Mouse (Mus musculus) limb, embryonic 14.5 days (tissue): Measurements from ENCODE around the gene Atad3a. TPM values are rescaled to one million over a fixed set of nuclear protein-coding genes. Genes with fewer than 3 reads are reported as not detected.
"Not testable (repeated sequence)": the region's sequence is repeated elsewhere in the genome, so short reads cannot be mapped to it uniquely, and the experiment has no call there.

Experiments
- ATAC-seq: fragments of 200-750 bp; cut with Nextera tagmentation; 2 replicates; pipeline ENCODE4 v1.8.0; 2017; ENCODE audit warnings: low read depth, moderate number of reproducible peaks, moderate TSS enrichment; ENCODE audit not compliant: low FRiP score
- DNase-seq: peaks from one replicate; pipeline ENCODE4 v3.0.0-alpha.2; 2015; ENCODE audit warnings: low spot score
- H3K27ac ChIP-seq: fragments of 300-500 bp; sonication (generic); replicated peaks from 2 replicates; pipeline ENCODE4 v1.5.1; 2014; ENCODE audit warnings: low read depth, mild to moderate bottlenecking, low read length, moderate library complexity, mixed read lengths
- H3K27me3 ChIP-seq: fragments of 300-500 bp; sonication (generic); 2 replicates; pipeline ENCODE4 v1.6.1; 2014; ENCODE audit warnings: low read length, mixed read lengths; ENCODE audit not compliant: control insufficient read depth, insufficient read depth
- H3K36me3 ChIP-seq: fragments of 300-500 bp; sonication (generic); 2 replicates; pipeline ENCODE4 v1.6.1; 2014; ENCODE audit warnings: mild to moderate bottlenecking, low read length, moderate library complexity, mixed read lengths; ENCODE audit not compliant: control insufficient read depth, insufficient read depth
- H3K4me1 ChIP-seq: fragments of 300-500 bp; sonication (generic); 2 replicates; pipeline ENCODE4 v1.6.1; 2014; ENCODE audit warnings: antibody characterized with exemption, low read length, mixed read lengths; ENCODE audit not compliant: control insufficient read depth, insufficient read depth
- H3K4me2 ChIP-seq: fragments of 300-500 bp; sonication (generic); replicated peaks from 2 replicates; pipeline ENCODE4 v1.6.1; 2014; ENCODE audit warnings: low read depth, mild to moderate bottlenecking, low read length, moderate library complexity; ENCODE audit not compliant: severe bottlenecking
- H3K4me3 ChIP-seq: fragments of 300-500 bp; sonication (generic); replicated peaks from 2 replicates; pipeline ENCODE4 v1.5.1; 2014; ENCODE audit warnings: low read length
- H3K9ac ChIP-seq: fragments of 300-500 bp; sonication (generic); 2 replicates; pipeline ENCODE4 v1.6.1; 2014; ENCODE audit warnings: mild to moderate bottlenecking, low read depth, low read length, moderate library complexity; ENCODE audit not compliant: severe bottlenecking
- H3K9me3 ChIP-seq: fragments of 300-500 bp; sonication (generic); 2 replicates; pipeline ENCODE4 v1.6.1; 2016; ENCODE audit warnings: low read length; ENCODE audit not compliant: control insufficient read depth
- POLR2A ChIP-seq: fragments of 200-500 bp; IDR thresholded peaks from 2 replicates; pipeline ENCODE4 v1.8.0; 2012; ENCODE audit warnings: inconsistent platforms, mild to moderate bottlenecking, moderate library complexity, borderline replicate concordance; ENCODE audit not compliant: insufficient read depth, insufficient read length; ENCODE audit errors: extremely low read depth
- WGBS: fragments of 180-500 bp; shearing (Covaris S2); extraction: QIAGEN DNeasy Blood & Tissue Kit; methylation state at CpG from one replicate; pipeline ENCODE4 v1.1.7; 2014; 5-methylcytosine and 5-hydroxymethylcytosine counted together
- polyA plus RNA-seq, 2 experiments: library from polyadenylated mRNA; depleted of rRNA in 1 of 2; stranded (reverse) in 1 of 2; unstranded in 1 of 2; fragments of >200 nt; fragmentation: Nextera tagmentation in 1 of 2; extraction: Ambion mirVana in 1 of 2; gene quantifications; 2 replicates each; pipeline versions ENCODE4 v1.2.1 to v1.2.3; 2012 to 2014

The Atad3a gene
- polyA plus RNA-seq, 2 experiments: 84.8 to 117 TPM

GRCm38 (mm10) chr4:155793730-155794129 is 32.8 kb upstream of the Atad3a start:
- Histone ChIP-seq H3K4me3 (no peak overlapping the region), H3K9ac (no peak overlapping the region), H3K27me3 (no peaks in the 10 kb centered on the region), H3K4me1 (no peaks in the 10 kb centered on the region), H3K27ac (no peak overlapping the region), H3K4me2 (no peak overlapping the region), H3K36me3 (no peaks in the 10 kb centered on the region), H3K9me3 (no peaks in the 10 kb centered on the region)
- ATAC-seq: no peak
- DNase-seq: no peak
- TF ChIP-seq POLR2A: no peak
- 63% methylated on average over 2 of the region's 2 CpGs for WGBS

- TF ChIP-seq POLR2A: no peak
- Histone ChIP-seq H3K27me3 (no peaks in the 10 kb centered on the region), H3K36me3 (no peaks in the 10 kb centered on the region), H3K9ac (no peak overlapping the region), H3K4me1 (no peaks in the 10 kb centered on the region), H3K4me3 (no peak overlapping the region), H3K27ac (no peak overlapping the region), H3K4me2 (no peak overlapping the region), H3K9me3 (no peaks in the 10 kb centered on the region)
- ATAC-seq (no peak), DNase-seq (no peak)
- WGBS: 73% methylated on average over 24 of the region's 24 CpGs
Observed at GRCm38 (mm10) chr4:155791240-155791933, 30.5 kb upstream of the Atad3a start.

GRCm38 (mm10) chr4:155790650-155791161 is 29.8 kb upstream of the Atad3a start:
- Histone ChIP-seq H3K36me3 (no peaks in the 10 kb centered on the region), H3K27ac (no peak overlapping the region), H3K4me3 (no peak overlapping the region), H3K4me2 (no peak overlapping the region), H3K9me3 (no peaks in the 10 kb centered on the region), H3K9ac (no peak overlapping the region), H3K4me1 (no peaks in the 10 kb centered on the region), H3K27me3 (no peaks in the 10 kb centered on the region)
- no peak for TF ChIP-seq POLR2A
- ATAC-seq: no peak
- no peak for DNase-seq
- 60% methylated on average over 3 of the region's 3 CpGs for WGBS

- H3K4me1 ChIP-seq: no peaks in the 10 kb centered on the region
- no peaks in the 10 kb centered on the region for H3K9me3 ChIP-seq
- no peak for DNase-seq
- no peak within 1 kb of the TSS for H3K9ac ChIP-seq
- no peaks in the 10 kb centered on the region for H3K36me3 ChIP-seq
- WGBS: 74% methylated on average over 3 of the region's 3 CpGs
- no peak within 1 kb of the TSS for H3K27ac ChIP-seq
- no peak for ATAC-seq
- H3K27me3 ChIP-seq: no peaks in the 10 kb centered on the region
- no peak within 1 kb of the TSS for H3K4me3 ChIP-seq
- no peak within 1 kb of the TSS for H3K4me2 ChIP-seq
- TF ChIP-seq POLR2A: no peak
Observed at GRCm38 (mm10) chr4:155790021-155790489, 29.2 kb upstream of the Atad3a start, which contains the start of gene Ankrd65. Gene Ankrd65 (plus strand): TSS chr4:155790439.

- not testable (repeated sequence) for H3K4me3 ChIP-seq, DNase-seq, H3K4me1 ChIP-seq, H3K36me3 ChIP-seq, H3K27me3 ChIP-seq, H3K27ac ChIP-seq, H3K4me2 ChIP-seq, H3K9ac ChIP-seq, H3K9me3 ChIP-seq, ATAC-seq
- WGBS: 77% methylated on average over 4 of the region's 4 CpGs
Observed at GRCm38 (mm10) chr4:155788833-155789232, 27.9 kb upstream of the Atad3a start.
